ENCODE assay signal across 8 mouse cellular contexts in the genomic region with DNA sequence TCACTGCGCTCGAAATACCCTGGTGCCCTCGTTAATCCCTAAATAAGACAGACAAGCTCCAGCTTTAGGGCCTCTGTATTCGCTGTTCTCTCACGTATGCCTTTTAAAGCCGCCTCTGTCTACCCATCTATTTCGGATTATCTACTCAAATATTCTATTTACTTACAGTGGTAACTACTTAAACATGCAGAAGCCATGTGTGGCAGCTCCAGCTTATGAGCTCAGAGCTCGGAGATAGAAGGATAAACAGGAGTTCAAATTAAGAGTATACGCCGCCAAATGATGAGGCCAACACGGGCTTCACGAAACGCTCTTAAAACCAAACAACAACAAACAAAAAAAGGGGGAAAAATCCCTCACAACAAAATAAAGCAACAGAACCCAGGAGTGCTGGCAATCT. TPM values are rescaled to one million over a fixed set of nuclear protein-coding genes. Genes with fewer than 3 reads are reported as not detected.
DNase-seq lines count a peak whose midpoint lies in the region; ATAC-seq and TF ChIP-seq lines count a peak whose summit lies in the region.

No protein-coding gene starts in this region.

- peaks cover 40% of the 10 kb centered on the region for H3K79me2 ChIP-seq in C2C12 (ENCODE audit: control insufficient read depth, insufficient read depth)

- H3K4me1 ChIP-seq in forebrain, embryonic 13.5 days: peaks cover 18% of the 10 kb centered on the region
- peaks cover 24% of the 10 kb centered on the region for H3K4me1 ChIP-seq in liver, embryonic 15.5 days (replicated peaks)

- WGBS in forebrain, embryonic 13.5 days: under 1% methylated on average over 13 of the region's 13 CpGs
- 3% methylated on average over 13 of the region's 13 CpGs for WGBS in liver, embryonic 15.5 days (ENCODE audit: insufficient replicate concordance)

- peak overlapping the region; percentile 79 for H3K4me2 ChIP-seq in forebrain, embryonic 13.5 days
- peak overlapping the region; percentile 69 for H3K4me2 ChIP-seq in liver, embryonic 15.5 days

- H3K9me3 ChIP-seq in forebrain, embryonic 13.5 days (replicated peaks): no peaks in the 10 kb centered on the region
- H3K9me3 ChIP-seq in liver, embryonic 15.5 days (replicated peaks): no peaks in the 10 kb centered on the region

- peak overlapping the region; percentile 50 for H3K4me3 ChIP-seq in C2C12 (ENCODE audit: insufficient read depth, poor library complexity, severe bottlenecking)
- H3K4me3 ChIP-seq in forebrain, embryonic 13.5 days: peak overlapping the region; percentile 79
- H3K4me3 ChIP-seq in liver, embryonic 15.5 days (replicated peaks): peak overlapping the region; percentile 73

- no peak for TF ChIP-seq CTCF in C2C12 (IDR thresholded peaks at IDR 0.05; ENCODE audit: control insufficient read depth, insufficient read depth, insufficient read length)

- H3ac ChIP-seq in C2C12 (ENCODE audit: control insufficient read depth, insufficient read length, low read depth): peak overlapping the region; percentile 75

- no peaks in the 10 kb centered on the region for H3K27me3 ChIP-seq in C2C12 (ENCODE audit: control insufficient read depth, insufficient read depth, insufficient read length)
- H3K27me3 ChIP-seq in forebrain, embryonic 13.5 days: peaks cover 16% of the 10 kb centered on the region; the same call in 1 of the 2 replicates
- H3K27me3 ChIP-seq in liver, embryonic 15.5 days: peaks cover 17% of the 10 kb centered on the region

- peak overlapping the region; percentile 78 for H3K9ac ChIP-seq in forebrain, embryonic 13.5 days
- H3K9ac ChIP-seq in liver, embryonic 15.5 days: peak overlapping the region; percentile 58

- H3K27ac ChIP-seq in forebrain, embryonic 13.5 days: peak overlapping the region; percentile 74
- H3K27ac ChIP-seq in liver, embryonic 15.5 days (replicated peaks): peak overlapping the region; percentile 79

- H3K36me3 ChIP-seq in C2C12 (ENCODE audit: control insufficient read depth, insufficient read depth): peaks cover 11% of the 10 kb centered on the region
- H3K36me3 ChIP-seq in forebrain, embryonic 13.5 days (ENCODE audit: poor library complexity, severe bottlenecking): peaks cover 17% of the 10 kb centered on the region
- peaks cover 6% of the 10 kb centered on the region for H3K36me3 ChIP-seq in liver, embryonic 15.5 days (replicated peaks)

- peak; percentile 51 for ATAC-seq in frontal cortex, adult (ENCODE audit: low TSS enrichment)
- ATAC-seq in forebrain, embryonic 13.5 days: peak; percentile 39
- no peak for ATAC-seq in liver, embryonic 15.5 days (ENCODE audit: insufficient read depth)

- peaks cover 28% of the 10 kb centered on the region for H3K79me3 ChIP-seq in C2C12 (ENCODE audit: low read depth)

- DNase-seq in frontal cortex, postnatal 25 days (ENCODE audit: low spot score in 2 of 2): no peak
- no peak for DNase-seq in urinary bladder, postnatal 10 days (ENCODE audit: low spot score)
- no peak for DNase-seq in frontal cortex, adult 2 months (ENCODE audit: extremely low spot score in 1 of 2, low spot score in 1 of 2)
- DNase-seq in kidney, adult 8-10 months: no peak

TF ChIP-seq in C2C12, 6 proteins besides CTCF, POLR2A, EP300 and RAD21:
- TF ChIP-seq MAX (IDR thresholded peaks at IDR 0.05): no peak
- TF ChIP-seq MYOD1 (IDR thresholded peaks at IDR 0.05; ENCODE audit: control insufficient read depth, insufficient read length, low read depth): no peak
- no peak for TF ChIP-seq FOSL1 (IDR thresholded peaks at IDR 0.05; ENCODE audit: insufficient read depth, low read length, poor library complexity, severe bottlenecking)
- TF ChIP-seq MYOG (IDR thresholded peaks at IDR 0.05; ENCODE audit: control insufficient read depth, extremely low read depth, insufficient read length): no peak
- no peak for TF ChIP-seq USF1 (IDR thresholded peaks at IDR 0.05; ENCODE audit: low read depth)
- TF ChIP-seq CEBPB (IDR thresholded peaks at IDR 0.05; ENCODE audit: low read depth): no peak

RNA-seq across cellular contexts. Expression of gene Zscan26, which starts 0.5 kb away (rescaled TPM):
- polyA plus RNA-seq in C2C12 (2012; fragmentation: generic; extraction: Trizol): 3.5 TPM
- polyA plus RNA-seq in forebrain, embryonic 13.5 days (2015; fragmentation: Nextera tagmentation; extraction: Ambion mirVana): 21.7 and 25.4 TPM in 2 replicates
- 9.6 and 11.0 TPM in 2 replicates for polyA plus RNA-seq in liver, embryonic 15.5 days (2015; fragmentation: Nextera tagmentation; extraction: Ambion mirVana)
- 61.5 and 66.1 TPM in 2 replicates for polyA plus RNA-seq in frontal cortex, adult 2 months (2012; rRNA removed)

RNA-seq across cellular contexts. Expression of gene Pgbd1, which starts 12.2 kb away (rescaled TPM):
- polyA plus RNA-seq in C2C12 (2012; fragmentation: generic; extraction: Trizol): 0.20 TPM
- 3.7 and 4.4 TPM in 2 replicates for polyA plus RNA-seq in forebrain, embryonic 13.5 days (2015; fragmentation: Nextera tagmentation; extraction: Ambion mirVana)
- polyA plus RNA-seq in liver, embryonic 15.5 days (2015; fragmentation: Nextera tagmentation; extraction: Ambion mirVana): 1.0 and 1.2 TPM in 2 replicates
- polyA plus RNA-seq in frontal cortex, adult 2 months (2012; rRNA removed): 2.5 and 3.1 TPM in 2 replicates

RNA-seq across cellular contexts. Expression of gene Nkapl, which starts 15.3 kb away (rescaled TPM):
- polyA plus RNA-seq in C2C12 (2012; fragmentation: generic; extraction: Trizol): 0.02 TPM
- 2.9 and 3.5 TPM in 2 replicates for polyA plus RNA-seq in forebrain, embryonic 13.5 days (2015; fragmentation: Nextera tagmentation; extraction: Ambion mirVana)
- 0.66 and 0.94 TPM in 2 replicates for polyA plus RNA-seq in liver, embryonic 15.5 days (2015; fragmentation: Nextera tagmentation; extraction: Ambion mirVana)
- 0.42 and 0.59 TPM in 2 replicates for polyA plus RNA-seq in frontal cortex, adult 2 months (2012; rRNA removed)

RNA-seq across cellular contexts. Expression of gene Zkscan4, which starts 25.7 kb away (rescaled TPM):
- polyA plus RNA-seq in C2C12 (2012; fragmentation: generic; extraction: Trizol): not detected
- polyA plus RNA-seq in forebrain, embryonic 13.5 days (2015; fragmentation: Nextera tagmentation; extraction: Ambion mirVana): 7.3 and 7.7 TPM in 2 replicates
- 0.31 and 0.38 TPM in 2 replicates for polyA plus RNA-seq in liver, embryonic 15.5 days (2015; fragmentation: Nextera tagmentation; extraction: Ambion mirVana)
- 3.7 and 4.8 TPM in 2 replicates for polyA plus RNA-seq in frontal cortex, adult 2 months (2012; rRNA removed)

RNA-seq across cellular contexts. Expression of gene Gm10065, which starts 26.2 kb away (rescaled TPM):
- not detected for polyA plus RNA-seq in C2C12 (2012; fragmentation: generic; extraction: Trizol)
- polyA plus RNA-seq in forebrain, embryonic 13.5 days (2015; fragmentation: Nextera tagmentation; extraction: Ambion mirVana): not detected in 2 replicates
- not detected in 2 replicates for polyA plus RNA-seq in liver, embryonic 15.5 days (2015; fragmentation: Nextera tagmentation; extraction: Ambion mirVana)
- polyA plus RNA-seq in frontal cortex, adult 2 months (2012; rRNA removed): not detected in 2 replicates
